ENCODE assay signal across 32 mouse cellular contexts in the genomic region with DNA sequence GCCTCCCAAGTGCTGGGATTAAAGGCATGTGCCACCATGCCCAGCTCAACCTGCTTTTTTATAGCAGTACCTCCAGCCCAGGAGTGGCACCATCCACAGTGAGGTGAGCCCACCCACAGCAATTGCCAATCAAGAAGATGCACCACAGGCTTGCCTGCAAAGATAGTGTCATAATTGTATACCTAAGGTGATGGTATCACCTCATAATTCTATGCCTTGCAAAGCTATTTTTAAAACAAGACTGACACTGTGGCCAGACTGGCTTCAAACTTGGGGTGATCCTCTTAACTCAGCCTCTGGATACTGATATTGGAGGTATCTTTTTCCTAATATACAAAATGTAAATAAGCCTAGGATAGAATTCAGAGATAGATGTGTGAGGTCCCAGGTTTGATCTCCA. TPM values are rescaled to one million over a fixed set of nuclear protein-coding genes. Genes with fewer than 3 reads are reported as not detected.
"Had no signal": no experiment of that assay in that cellular context is flagged by ENCODE, and none has a peak within 500 bp of the region (broad histone marks: within the 10 kb centered on the region; RNA-seq: fewer than 3 reads in every experiment).

No protein-coding gene starts in this region.

- DNase-seq: cerebellum, adult 18-20 months; cerebellum, adult 2 months; cerebellum, adult 8-10 months; cerebellum, adult 9-10 months; cerebellum, adult 9-11 months; cerebellum, postnatal 10 days; cerebellum, postnatal 14 days; cerebellum, postnatal 25 days; cerebellum, postnatal 36 days; embryo, embryonic 11 days; forebrain, postnatal 0 days; gastrocnemius, adult 2 months; gastrocnemius, postnatal 10 days; gastrocnemius, postnatal 14 days; gastrocnemius, postnatal 25 days; gastrocnemius, postnatal 36 days; heart, adult 2 months had no signal

- H3K4me1 ChIP-seq: embryonic facial prominence, embryonic 12.5 days; embryonic facial prominence, embryonic 13.5 days; forebrain, embryonic 15.5 days had no signal

- H3K27ac ChIP-seq: embryonic facial prominence, embryonic 10.5 days; embryonic facial prominence, embryonic 12.5 days; embryonic facial prominence, embryonic 13.5 days; embryonic facial prominence, embryonic 15.5 days; forebrain, embryonic 10.5 days; forebrain, embryonic 12.5 days; forebrain, embryonic 13.5 days; forebrain, embryonic 15.5 days; gastrocnemius, adult 2 months; heart, adult 2 months had no signal

- ATAC-seq: forebrain, embryonic 13.5 days; forebrain, embryonic 14.5 days; forebrain, embryonic 15.5 days; forebrain, embryonic 16.5 days; forebrain, postnatal 0 days had no signal

- H3K4me2 ChIP-seq: embryonic facial prominence, embryonic 12.5 days; embryonic facial prominence, embryonic 13.5 days; embryonic facial prominence, embryonic 15.5 days; forebrain, embryonic 12.5 days; forebrain, embryonic 13.5 days; forebrain, embryonic 15.5 days had no signal

- H3K9ac ChIP-seq: embryonic facial prominence, embryonic 12.5 days; embryonic facial prominence, embryonic 13.5 days; embryonic facial prominence, embryonic 15.5 days; forebrain, embryonic 12.5 days; forebrain, embryonic 13.5 days; forebrain, embryonic 15.5 days; forebrain, postnatal 0 days had no signal

- H3K4me3 ChIP-seq: embryonic facial prominence, embryonic 10.5 days; embryonic facial prominence, embryonic 12.5 days; embryonic facial prominence, embryonic 13.5 days; embryonic facial prominence, embryonic 15.5 days; erythroblast, embryonic 14.5 days; forebrain, embryonic 10.5 days; forebrain, embryonic 15.5 days; gastrocnemius, adult 2 months; heart, adult 2 months had no signal

- H3K36me3 ChIP-seq: embryonic facial prominence, embryonic 10.5 days; embryonic facial prominence, embryonic 12.5 days; embryonic facial prominence, embryonic 13.5 days; embryonic facial prominence, embryonic 15.5 days; forebrain, embryonic 10.5 days; forebrain, embryonic 12.5 days; forebrain, embryonic 15.5 days had no signal

RNA-seq across cellular contexts. Expression of a gene that starts 1.1 kb away (rescaled TPM):
- total RNA-seq: common myeloid progenitor, adult 5-6 weeks; gastrocnemius, adult 18-20 months; gastrocnemius, adult 2 months; gastrocnemius, adult 8-10 months; gastrocnemius, postnatal 36 days; granulocyte monocyte progenitor cell, adult 5-6 weeks; heart, adult 2 months had no signal
- polyA plus RNA-seq: erythroblast, embryonic 14.5 days; forebrain, embryonic 13.5 days had no signal

RNA-seq across cellular contexts. Expression of a gene that starts 46.0 kb away (rescaled TPM):
- total RNA-seq: common myeloid progenitor, adult 5-6 weeks; gastrocnemius, adult 2 months had no signal
